Mouse (Mus musculus) adrenal gland, postnatal 25 days (tissue): ENCODE data around the gene Themis2. TPM values are rescaled to one million over a fixed set of nuclear protein-coding genes. Genes with fewer than 3 reads are reported as not detected.

Experiments
- DNase-seq: peaks from one replicate; pipeline ENCODE4 v3.0.0; 2021; ENCODE audit warnings: mixed read lengths
- long read RNA-seq: library from polyadenylated mRNA; stranded (forward); transcript quantifications from one replicate; pipeline ENCODE4 v2.0.0, GENCODE M21; 2021
- total RNA-seq: library from RNA; stranded (reverse); gene quantifications from 2 replicates; pipeline ENCODE4 v1.2.3, GENCODE M21; 2021

The Themis2 gene
- 0.48 and 1.4 TPM in 2 replicates for total RNA-seq
- long read RNA-seq: 0 reads

- DNase-seq: peak; percentile 85
Observed at GRCm38 (mm10) chr4:132796196-132796886, at the start of gene Themis2. Themis2 (minus strand) TSS chr4:132796387.

DNA sequence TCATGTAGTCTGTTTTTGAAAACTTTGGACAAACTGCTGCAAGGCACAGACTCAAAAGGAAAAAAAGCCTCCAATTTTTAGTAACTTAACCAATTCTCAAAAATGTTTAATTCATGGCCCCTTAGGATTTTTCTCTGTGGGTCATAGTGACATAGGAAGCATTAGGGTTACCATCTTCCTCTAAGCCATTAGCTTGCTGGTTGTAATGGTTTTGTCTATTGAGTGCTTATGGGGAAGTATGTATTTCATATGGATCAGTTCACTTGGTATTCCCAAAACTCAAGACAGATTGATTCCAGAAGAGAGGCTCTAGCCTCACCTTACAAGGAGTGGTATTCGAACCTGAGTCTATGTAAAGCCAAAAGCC is 47.5 kb upstream of the Themis2 start:
- DNase-seq: no peak

DNA sequence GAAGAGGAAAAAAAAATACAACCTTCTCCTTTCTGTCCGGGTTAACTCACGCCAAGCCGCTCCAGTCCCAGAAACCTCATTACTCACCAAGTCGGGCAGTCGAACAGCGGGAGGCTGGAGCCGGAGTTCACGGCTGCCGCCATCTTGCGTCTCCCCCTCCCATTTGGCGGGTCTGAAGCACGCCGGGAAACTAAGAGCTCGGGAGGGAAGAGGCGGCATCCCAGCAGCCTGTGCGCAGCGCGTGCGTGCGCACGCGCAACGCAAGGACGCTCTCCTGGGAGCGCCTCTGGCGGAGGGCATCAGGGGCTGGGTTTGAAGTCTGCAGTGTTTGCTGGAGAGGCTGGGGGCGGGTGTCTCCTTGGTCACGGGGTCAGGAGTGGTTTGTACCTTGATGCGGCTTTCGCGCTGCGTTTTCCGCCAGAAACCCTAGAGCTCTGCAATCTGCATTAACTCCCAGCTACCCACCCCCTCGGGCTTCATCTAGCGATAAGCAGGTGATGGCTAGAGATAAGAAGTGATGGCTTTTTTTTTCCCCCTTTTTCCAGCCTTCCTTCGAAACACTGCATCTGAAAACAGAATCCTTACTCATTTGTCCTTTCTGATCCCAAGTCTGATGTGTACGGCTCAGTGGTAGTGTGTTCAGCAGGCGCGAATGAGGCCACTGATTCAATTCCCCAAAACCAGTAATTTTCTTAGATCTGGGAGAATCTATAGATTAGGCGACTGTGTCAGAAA is 47.0 kb upstream of the Themis2 start, which contains the start of gene Ppp1r8:
Gene Ppp1r8, minus strand, starts transcription at position 200 of the 735 bp plus-strand sequence.
- peak; percentile 85 for DNase-seq

GRCm38 (mm10) chr4:132842281-132842906 is 46.2 kb upstream of the Themis2 start:
- peak; percentile 10 for DNase-seq

DNA sequence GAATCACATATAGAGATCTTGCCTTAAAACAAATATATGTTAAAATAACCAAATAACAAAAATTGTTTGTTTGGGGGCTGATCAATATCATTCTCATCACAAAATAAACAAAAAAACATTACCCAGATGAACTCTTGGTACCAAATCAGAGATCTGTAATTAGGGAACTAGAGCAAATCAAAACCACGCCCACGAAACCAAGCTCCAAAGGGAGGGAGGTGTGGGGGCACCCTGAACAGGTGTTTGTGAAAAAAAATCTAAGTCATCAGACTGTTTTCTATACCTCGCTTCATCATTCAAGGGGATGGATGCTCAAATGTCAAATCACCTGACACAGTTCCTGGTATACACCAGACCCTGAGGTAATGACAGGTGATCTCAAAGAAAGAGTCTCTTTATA is 45.3 kb upstream of the Themis2 start:
- no peak for DNase-seq

- DNase-seq: peak; percentile 60
Observed at GRCm38 (mm10) chr4:132823614-132824366, 27.6 kb upstream of the Themis2 start.

GRCm38 (mm10) chr4:132818442-132818841 is 22.3 kb upstream of the Themis2 start:
- DNase-seq: no peak

- no peak for DNase-seq
Observed at GRCm38 (mm10) chr4:132816855-132817254, 20.7 kb upstream of the Themis2 start.

DNA sequence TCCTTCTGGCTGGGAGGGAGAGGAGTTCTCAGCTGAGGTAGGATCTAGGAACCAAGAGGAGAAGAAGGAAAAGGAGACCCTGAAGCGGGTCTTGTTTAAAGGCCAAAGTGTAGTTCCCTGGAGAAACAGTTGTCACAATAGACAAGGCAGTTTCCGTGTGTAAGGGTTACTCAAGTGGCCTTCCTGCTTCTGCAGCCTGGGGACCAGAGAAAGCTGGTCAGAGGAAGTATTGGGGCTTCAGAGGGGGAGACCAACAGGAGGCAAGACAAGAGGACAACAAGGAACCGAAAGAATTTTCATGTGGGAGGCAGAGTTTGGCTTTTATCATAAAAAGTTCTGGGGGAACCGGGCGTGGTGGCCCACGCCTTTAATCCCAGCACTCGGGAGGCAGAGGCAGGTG is 20.2 kb upstream of the Themis2 start:
- no peak for DNase-seq

DNA sequence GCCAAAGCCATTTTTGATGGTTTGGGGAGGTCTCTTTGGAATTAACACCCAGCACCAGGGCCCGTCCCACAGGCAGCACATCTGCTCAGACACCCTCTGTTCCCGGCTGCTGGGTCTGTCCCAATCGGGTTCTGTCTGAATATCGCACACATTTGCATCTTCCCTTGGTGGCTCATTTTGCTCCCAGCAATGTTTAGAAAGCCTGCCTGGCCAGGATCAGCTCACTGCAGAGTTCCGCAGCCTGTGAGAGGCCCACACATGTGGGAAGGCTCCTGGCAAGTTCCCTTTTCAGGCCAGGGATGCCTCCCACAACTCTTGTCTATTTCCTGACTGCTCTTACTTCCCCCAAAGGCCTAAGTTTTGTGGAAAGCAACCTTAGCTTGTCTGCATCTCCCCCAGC is 13.4 kb upstream of the Themis2 start:
- no peak for DNase-seq

DNA sequence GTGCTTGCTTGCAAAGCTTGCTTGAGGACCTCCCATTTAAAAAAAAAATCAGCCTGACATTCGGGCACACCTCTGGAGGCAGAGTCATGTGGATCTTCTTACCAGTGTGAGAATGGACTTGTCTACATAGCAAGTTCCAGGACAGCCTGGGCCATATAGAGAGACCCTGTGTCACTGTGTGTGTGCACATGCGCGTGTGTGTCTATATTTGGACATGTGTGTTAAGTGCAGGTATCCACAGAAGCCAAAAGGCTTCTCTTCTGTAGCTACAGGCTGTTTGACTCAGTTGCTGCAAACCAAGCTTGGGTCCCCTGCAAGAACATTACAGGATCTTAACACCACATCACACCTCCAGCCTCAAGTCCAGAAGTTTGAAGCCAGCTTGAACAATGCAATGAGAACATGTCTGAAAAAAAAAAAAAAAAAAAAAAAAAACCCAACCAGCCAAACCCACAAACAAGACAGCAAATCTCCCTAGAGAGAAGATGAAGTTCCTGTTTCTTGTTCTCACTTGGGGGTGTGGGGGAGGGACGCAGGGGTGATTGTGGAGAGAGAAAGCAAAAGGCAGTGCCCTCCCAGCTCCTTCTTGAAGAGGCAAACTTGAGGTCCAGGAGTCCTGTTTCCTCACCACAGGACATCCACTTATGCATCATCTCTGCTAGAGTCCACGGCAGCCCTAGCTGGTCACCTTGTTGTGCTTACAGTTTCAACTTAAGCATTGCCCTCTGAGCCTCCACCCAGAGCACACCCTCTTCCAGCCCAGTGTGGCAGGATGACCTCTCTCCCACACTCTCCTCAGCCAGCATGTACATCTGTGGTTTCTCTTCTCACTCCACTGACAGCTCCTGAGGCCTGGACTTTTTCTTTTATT is 11.8 kb upstream of the Themis2 start:
- DNase-seq: no peak

DNA sequence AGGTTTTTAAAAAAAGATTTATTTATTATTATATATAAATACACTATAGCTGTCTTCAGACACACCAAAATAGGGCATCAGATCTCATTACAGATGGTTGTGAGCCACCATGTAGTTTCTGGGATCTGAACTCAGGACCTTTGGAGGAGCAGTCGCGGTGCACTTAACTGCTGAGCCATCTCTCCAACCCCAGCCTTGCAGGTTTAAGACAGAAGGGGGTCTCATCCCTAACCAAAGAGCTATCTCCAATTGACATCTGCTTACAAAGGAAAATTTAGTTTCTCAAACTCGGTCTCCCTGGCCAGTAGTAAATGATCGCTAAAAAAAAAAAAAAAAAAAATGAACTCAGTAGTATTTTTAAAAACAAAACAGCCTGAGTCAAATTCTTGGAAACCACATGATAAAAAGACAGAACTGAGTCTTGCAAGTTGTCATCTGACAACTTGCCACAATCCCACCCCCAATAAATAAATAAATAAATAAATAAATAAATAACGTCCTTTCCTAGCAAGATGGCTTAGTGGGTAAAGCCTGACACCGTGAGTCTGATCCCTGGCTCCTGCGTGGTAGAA is 10.5 kb upstream of the Themis2 start:
- DNase-seq: no peak

- DNase-seq: no peak
Observed at GRCm38 (mm10) chr4:132805599-132806197, 9.5 kb upstream of the Themis2 start.

DNA sequence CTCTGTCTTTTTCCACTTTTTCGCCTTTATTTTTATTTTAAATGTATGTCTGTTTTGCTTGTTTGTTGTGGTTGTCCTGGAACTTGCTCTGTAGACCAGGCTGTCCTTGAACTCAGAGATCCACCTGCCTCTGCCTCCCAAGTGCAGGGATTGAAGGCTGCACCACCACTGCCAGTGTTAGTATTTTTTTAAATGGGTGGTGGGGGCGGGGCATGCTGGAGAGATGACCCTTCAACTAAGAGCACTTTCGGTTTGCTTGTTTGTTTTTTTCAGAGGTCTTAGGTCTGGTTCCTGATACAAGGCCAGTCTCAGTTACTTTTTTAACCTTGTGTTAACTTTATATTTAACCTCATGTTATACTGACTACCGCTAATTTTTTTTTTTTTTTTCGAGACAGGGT is 9.0 kb upstream of the Themis2 start:
- DNase-seq: no peak

- DNase-seq: no peak
Observed at GRCm38 (mm10) chr4:132804331-132804730, 8.1 kb upstream of the Themis2 start.

DNA sequence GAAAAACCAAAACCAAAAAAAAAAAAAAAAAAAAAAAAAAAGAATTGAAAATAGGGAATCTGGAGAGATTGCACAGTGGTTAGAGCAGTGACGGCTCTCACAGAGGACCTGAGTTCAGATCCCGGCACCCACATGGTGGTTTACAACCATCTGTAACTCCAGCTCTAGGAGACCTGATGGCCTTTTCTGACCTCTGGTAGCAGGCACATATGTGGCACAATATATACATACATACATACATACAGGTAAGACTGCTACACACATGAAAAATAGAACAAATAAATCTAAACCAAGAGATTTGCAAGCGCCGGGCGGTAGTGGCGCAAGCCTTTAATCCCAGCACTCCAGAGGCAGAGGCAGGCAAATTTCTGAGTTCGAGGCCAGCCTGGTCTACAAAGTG is 7.7 kb upstream of the Themis2 start:
- no peak for DNase-seq

DNA sequence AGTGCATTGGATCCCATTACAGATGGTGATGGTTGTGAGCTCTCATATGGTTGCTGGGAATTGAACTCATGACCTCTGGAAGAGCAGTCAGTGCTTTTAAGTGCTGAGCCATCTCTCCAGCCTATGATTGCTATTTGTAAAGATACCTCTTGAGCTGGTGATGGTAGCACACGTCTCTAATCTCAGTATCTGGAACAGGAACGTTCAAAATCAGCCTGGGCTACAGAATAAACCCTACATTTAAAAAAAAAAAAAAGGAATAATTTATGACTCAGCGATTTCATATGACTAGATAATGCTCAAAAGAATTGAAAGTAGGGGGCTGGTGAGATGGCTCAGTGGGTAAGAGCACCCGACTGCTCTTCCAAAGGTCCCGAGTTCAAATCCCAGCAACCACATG is 7.0 kb upstream of the Themis2 start:
- no peak for DNase-seq

DNA sequence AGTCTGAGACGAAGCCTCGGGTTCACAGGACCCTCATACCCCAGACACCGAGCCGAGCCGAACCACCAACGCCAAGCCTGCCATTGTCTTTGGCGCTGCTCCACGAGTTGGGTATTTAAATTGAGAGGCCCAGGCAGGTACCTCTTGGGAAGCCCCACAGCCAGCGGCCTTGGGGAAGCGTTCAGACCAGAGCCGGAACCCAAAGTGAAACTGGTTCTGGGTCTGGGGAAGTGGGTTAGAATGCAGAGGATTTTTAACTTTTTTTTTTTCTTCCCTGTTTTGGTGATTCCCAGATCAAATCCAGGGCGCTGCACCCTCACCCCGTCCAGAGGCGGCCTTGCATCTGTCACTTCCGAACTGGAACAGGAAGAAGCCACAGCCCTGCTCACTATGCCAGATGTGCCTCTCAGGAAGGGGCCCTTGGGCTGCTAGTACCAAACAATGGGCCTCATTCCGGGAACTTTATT is 6.0 kb upstream of the Themis2 start:
- no peak for DNase-seq

GRCm38 (mm10) chr4:132801176-132802077 is 5.2 kb upstream of the Themis2 start:
- no peak for DNase-seq

DNA sequence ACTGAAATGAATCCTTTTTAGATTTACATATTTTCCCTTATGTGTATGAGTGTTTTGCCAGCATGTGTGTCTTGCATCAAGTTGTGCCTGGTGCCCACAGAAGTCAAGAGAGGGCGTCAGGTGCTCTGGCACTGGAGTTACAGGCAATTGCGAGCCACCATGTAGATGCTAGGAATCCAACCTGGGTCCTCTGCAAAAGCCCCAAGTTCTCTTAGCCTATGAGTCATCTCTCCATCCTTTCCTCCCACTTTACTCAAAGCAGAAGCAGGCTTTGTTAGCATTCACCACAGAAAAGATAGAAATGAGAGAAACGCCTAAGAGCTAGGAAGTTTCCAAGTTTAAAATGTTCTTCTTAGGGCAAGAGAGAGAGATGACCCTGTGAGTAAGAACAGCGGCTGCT is 3.7 kb upstream of the Themis2 start:
- no peak for DNase-seq
